Mouse (Mus musculus) c-Kit-positive CD71-positive TER-119-negative erythroid progenitor cells, embryonic 14.5 days (primary cell): Measurements from ENCODE around the gene Gm37240.

Experiments used
- DNase-seq: peaks from one replicate; pipeline ENCODE4 v3.0.0-alpha.2; 2013; ENCODE audit warnings: low read depth

Gene Gm37240

GRCm38 (mm10) chr3:85024817-85025705, 862.3 kb downstream of the Gm37240 start:
- no peak for DNase-seq

- DNase-seq, result no peak
Observed at GRCm38 (mm10) chr3:85024237-85024636, 863.1 kb downstream of the Gm37240 start.

- DNase-seq, result no peak
Observed at GRCm38 (mm10) chr3:85022800-85023199, 864.5 kb downstream of the Gm37240 start.

GRCm38 (mm10) chr3:85021816-85022215, 865.5 kb downstream of the Gm37240 start:
- DNase-seq, result no peak

- DNase-seq, result no peak
Observed at GRCm38 (mm10) chr3:85020137-85020536, 867.2 kb downstream of the Gm37240 start.

GRCm38 (mm10) chr3:85015667-85016066, 871.7 kb downstream of the Gm37240 start:
- DNase-seq, result no peak

GRCm38 (mm10) chr3:85012889-85013288, 874.4 kb downstream of the Gm37240 start:
- no peak for DNase-seq

GRCm38 (mm10) chr3:85005257-85005656, 882.1 kb downstream of the Gm37240 start:
- DNase-seq, result no peak

- no peak for DNase-seq
Observed at GRCm38 (mm10) chr3:84988880-84989279, 898.4 kb downstream of the Gm37240 start.

GRCm38 (mm10) chr3:84985121-84985625, 902.1 kb downstream of the Gm37240 start:
- no peak for DNase-seq

- DNase-seq, result no peak
Observed at GRCm38 (mm10) chr3:84982688-84983087, 904.6 kb downstream of the Gm37240 start.

GRCm38 (mm10) chr3:84980158-84980557, 907.2 kb downstream of the Gm37240 start:
- DNase-seq, result no peak

- no peak for DNase-seq
Observed at GRCm38 (mm10) chr3:84978676-84979075, 908.6 kb downstream of the Gm37240 start.

GRCm38 (mm10) chr3:84974193-84974592, 913.1 kb downstream of the Gm37240 start:
- DNase-seq, result no peak

GRCm38 (mm10) chr3:84972881-84973280, 914.4 kb downstream of the Gm37240 start:
- DNase-seq, result no peak

GRCm38 (mm10) chr3:84971561-84971960, 915.8 kb downstream of the Gm37240 start:
- no peak for DNase-seq

GRCm38 (mm10) chr3:84967364-84967763, 920.0 kb downstream of the Gm37240 start:
- no peak for DNase-seq

GRCm38 (mm10) chr3:84965156-84965555, 922.2 kb downstream of the Gm37240 start:
- no peak for DNase-seq

- no peak for DNase-seq
Observed at GRCm38 (mm10) chr3:84955857-84956256, 931.5 kb downstream of the Gm37240 start.

GRCm38 (mm10) chr3:84955011-84955775, 932.1 kb downstream of the Gm37240 start:
- no peak for DNase-seq

GRCm38 (mm10) chr3:84952585-84953187, 934.6 kb downstream of the Gm37240 start:
- DNase-seq, result no peak

GRCm38 (mm10) chr3:84952135-84952534, 935.2 kb downstream of the Gm37240 start:
- DNase-seq, result no peak
